Mouse (Mus musculus) kidney, adult 2 months (tissue): ENCODE data around the gene Metrn.

Source experiments
- CTCF ChIP-seq: fragments of 200-500 bp; conservative IDR thresholded peaks from 2 replicates; pipeline ENCODE4 v1.5.1; 2011; ENCODE audit warnings: low read depth, mild to moderate bottlenecking, control low read depth, low read length, moderate library complexity, mixed read lengths; ENCODE audit not compliant: insufficient read depth, insufficient read length
- POLR2A ChIP-seq: fragments of 200-500 bp; IDR thresholded peaks from one replicate; pipeline ENCODE4 v1.6.1; 2011; ENCODE audit warnings: low read depth, low read length, control low read depth

DNA sequence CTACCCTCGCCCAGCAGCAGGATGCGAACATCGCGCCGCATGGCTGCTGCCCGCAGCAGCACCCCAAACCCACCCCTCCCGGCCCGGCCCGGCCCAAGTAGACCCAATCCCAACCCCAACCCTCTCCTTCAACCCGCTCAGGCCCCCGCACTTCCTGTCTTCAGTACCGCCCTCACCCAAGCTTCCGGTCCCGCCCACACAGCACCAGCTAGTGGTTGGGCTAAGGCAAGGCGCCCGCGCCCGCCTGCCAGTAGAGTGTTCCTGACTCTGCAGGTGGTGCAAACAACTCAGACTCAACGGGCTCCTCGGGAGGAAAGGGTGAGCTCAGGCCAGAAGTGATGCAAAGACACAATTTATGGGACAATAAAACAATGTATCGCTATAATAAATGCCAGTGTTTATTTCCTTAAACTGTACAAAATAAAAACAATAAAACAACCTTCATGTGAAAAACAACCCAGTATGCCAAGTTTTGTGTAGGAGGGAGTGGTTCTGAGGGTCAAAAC, 47.5 kb upstream of the Metrn start, which contains the start of gene Rhot2:
- TF ChIP-seq CTCF (peak; percentile 49), POLR2A (peak; percentile 64)
